Mouse (Mus musculus): Measurements from ENCODE around the gene Shank1.

Shank1 gene

DNA sequence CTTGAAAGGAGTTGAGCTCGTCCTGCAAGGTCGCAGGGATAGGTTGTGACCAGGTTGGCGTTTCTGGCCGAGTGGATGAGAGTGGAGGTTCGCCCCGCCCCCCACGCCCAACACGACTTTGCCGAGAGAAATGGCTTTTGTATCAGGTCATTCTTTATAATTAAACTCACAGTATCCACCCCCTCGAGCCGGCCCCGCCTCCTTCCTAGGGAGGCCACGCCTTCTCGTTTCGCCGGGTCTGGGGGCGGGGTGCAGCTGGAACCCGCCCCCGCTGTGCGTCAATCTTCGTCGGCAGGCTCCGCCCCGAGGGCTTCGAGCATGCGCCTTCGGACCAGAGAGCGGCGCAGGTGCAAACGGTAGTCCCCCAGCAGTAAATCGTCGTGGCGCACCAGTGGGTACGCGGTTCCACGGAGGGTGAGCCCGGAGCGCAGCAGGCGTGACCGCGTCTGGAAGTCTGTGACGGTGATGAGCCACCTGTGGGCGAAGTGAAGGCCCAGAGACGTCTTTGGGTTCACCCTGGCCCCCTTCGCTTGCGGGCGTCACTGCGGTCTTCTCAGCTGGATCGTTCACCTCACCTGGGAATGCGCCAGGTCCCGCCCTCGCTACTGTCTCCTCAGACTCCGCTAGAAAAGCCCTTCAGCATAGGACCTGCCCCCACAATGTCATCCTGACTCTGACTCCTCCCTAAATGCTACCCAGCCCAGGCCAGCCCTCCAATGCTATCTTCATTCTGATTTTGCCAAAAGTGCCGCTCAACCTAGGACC lies 50.0 kb downstream of the Shank1 start:
- H3K27me3 ChIP-seq (ENCODE audit: control insufficient read depth, insufficient read depth, low read length, poor library complexity, severe bottlenecking): peaks cover 2% of the 10 kb centered on the region; the same call in 1 of the 2 replicates
- no peaks in the 10 kb centered on the region for H3K36me3 ChIP-seq (ENCODE audit: control insufficient read depth, insufficient read depth, low read length, poor library complexity, severe bottlenecking)
- DNase-seq (ENCODE audit: low read depth, low spot score): peak; percentile 97

DNA sequence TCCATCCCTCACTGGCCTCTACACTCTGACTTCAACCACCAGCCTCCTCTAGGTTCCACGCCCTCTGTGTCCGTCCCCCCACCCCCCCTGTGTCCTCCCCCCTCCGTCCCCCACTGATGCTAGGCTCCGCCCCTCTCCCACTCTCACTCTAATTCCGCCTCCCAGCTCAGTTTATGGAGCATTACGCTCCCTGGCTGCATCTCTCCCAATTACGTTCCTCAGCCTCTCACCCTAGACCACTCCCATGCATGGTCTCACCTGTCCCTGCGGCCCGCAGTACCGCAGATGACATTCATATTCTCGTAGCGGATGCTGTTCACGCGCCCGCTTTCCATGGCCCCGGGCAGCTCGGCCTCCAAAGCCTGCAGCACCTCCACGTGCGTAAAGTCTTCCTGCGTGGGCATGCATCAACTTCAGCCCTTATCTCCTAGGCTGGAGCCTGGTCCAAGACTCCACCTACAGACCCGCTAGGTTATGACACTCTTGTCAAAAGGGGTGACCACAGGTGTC lies 50.8 kb downstream of the Shank1 start:
- peak; percentile 59 for DNase-seq (ENCODE audit: low read depth, low spot score)
- Histone ChIP-seq H3K27me3 (ENCODE audit: control insufficient read depth, insufficient read depth, low read length, poor library complexity, severe bottlenecking) (peaks cover under 1% of the 10 kb centered on the region; the same call in 1 of the 2 replicates), H3K36me3 (ENCODE audit: control insufficient read depth, insufficient read depth, low read length, poor library complexity, severe bottlenecking) (no peaks in the 10 kb centered on the region)

DNA sequence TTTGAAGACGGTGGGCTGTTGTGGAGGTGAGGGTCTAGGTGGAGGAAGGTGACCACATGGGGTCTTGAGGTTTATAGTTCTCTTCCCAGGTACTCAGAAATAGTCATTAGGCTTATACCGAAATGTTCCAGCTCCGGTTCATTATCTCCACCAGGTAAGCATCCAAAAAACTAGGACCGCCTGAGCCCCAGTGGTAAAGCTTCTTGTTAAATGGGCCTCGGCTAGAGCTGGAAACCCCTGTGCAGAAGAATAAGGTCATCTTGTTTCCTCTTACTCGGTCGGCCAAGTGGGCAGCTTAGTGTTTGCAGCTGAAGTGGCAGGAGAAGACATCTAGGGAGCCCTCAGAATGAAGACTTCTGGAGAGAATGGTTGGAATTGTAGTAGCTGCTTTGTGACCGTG lies 62.6 kb downstream of the Shank1 start:
- Histone ChIP-seq H3K27me3 (ENCODE audit: control insufficient read depth, insufficient read depth, low read length, poor library complexity, severe bottlenecking) (no peaks in the 10 kb centered on the region), H3K36me3 (ENCODE audit: control insufficient read depth, insufficient read depth, low read length, poor library complexity, severe bottlenecking) (no peaks in the 10 kb centered on the region)
- no peak for DNase-seq (ENCODE audit: low read depth, low spot score)

DNA sequence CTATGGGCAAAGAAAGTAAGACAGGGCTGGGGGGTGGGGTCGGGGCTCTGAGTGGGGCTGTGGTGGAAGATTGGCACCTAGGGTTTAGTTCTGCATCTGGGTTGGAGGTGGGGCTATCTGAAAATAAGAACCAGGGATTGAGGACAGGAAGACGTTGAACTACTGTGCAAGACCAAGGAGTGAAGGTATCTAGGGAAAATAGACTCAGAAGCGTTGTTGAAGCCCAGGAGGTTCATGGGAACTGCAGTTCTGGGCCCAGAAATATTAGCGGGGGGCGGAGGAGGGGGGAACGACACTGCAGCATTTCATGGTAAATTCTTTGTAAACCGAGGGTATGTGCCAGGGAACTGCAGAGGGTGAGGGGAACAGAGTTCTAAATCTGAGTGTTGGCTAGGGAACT lies 63.4 kb downstream of the Shank1 start:
- DNase-seq (ENCODE audit: low read depth, low spot score): no peak
- H3K27me3 ChIP-seq (ENCODE audit: control insufficient read depth, insufficient read depth, low read length, poor library complexity, severe bottlenecking): no peaks in the 10 kb centered on the region

DNA sequence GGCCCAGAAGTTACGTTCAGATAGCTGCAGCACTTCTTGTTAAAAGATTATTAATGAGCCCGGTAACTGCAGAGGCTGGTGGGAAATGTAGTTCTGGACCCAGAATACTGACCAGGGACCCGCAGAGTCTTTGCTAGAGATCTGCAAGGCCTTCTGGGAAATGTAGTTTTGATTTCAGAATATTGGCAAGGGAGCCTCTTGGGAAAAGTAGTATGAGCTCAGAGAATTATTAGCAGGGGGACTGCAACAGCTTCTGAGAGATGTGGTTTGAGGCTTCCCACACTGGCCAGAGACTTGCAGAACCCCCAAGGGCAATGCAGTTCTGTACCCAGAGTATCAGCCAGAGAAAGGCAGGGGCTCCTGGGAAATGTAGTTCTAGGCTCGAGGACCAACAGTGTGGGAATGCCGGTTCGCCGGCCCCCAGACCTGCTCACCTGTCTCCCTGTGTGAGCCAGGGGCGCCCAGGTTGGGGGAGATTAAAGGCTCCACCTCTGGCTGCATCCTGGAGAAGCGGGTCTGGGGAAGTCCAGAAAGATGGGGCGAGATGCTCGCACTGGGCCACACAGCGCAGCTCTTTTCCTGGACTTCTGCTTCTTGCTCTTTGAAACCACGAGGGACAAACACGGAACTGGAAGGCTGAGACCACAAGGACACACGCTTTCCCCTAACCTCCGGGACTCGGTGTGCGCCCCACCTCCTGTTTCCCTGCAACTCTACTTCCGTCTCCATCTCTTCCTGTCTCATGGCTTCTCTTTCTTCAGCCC lies 64.0 kb downstream of the Shank1 start:
- no peaks in the 10 kb centered on the region for H3K36me3 ChIP-seq (ENCODE audit: control insufficient read depth, insufficient read depth, low read length, poor library complexity, severe bottlenecking)
- no peaks in the 10 kb centered on the region for H3K27me3 ChIP-seq (ENCODE audit: control insufficient read depth, insufficient read depth, low read length, poor library complexity, severe bottlenecking)
- DNase-seq (ENCODE audit: low read depth, low spot score): peak; percentile 87

More for the DNA sequence above, 63.4 kb downstream of the Shank1 start:
- no peaks in the 10 kb centered on the region for H3K36me3 ChIP-seq (ENCODE audit: control insufficient read depth, insufficient read depth, low read length, poor library complexity, severe bottlenecking)

DNA sequence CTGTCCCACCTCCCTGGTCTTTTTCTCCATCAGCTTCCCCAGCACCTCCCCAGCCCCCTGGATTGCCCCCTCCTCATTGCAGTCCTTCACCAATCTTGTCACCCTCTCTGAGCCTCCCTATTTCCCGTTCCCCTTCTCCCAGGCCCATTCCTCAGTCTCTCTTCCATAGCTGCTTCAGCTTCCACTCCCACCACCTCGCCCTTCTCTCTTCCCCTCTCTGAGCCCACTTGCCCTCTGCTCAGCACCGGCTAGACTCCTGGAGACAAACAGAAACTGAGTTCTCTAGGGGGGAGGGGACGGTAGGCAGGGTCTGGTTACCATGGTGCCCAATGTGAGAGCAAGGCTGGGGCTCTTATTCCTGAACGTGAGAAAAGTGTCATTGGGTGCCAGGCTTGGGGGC lies 64.7 kb downstream of the Shank1 start:
- Histone ChIP-seq H3K36me3 (ENCODE audit: control insufficient read depth, insufficient read depth, low read length, poor library complexity, severe bottlenecking) (no peaks in the 10 kb centered on the region), H3K27me3 (ENCODE audit: control insufficient read depth, insufficient read depth, low read length, poor library complexity, severe bottlenecking) (no peaks in the 10 kb centered on the region)
- DNase-seq (ENCODE audit: low read depth, low spot score): peak; percentile 8

DNA sequence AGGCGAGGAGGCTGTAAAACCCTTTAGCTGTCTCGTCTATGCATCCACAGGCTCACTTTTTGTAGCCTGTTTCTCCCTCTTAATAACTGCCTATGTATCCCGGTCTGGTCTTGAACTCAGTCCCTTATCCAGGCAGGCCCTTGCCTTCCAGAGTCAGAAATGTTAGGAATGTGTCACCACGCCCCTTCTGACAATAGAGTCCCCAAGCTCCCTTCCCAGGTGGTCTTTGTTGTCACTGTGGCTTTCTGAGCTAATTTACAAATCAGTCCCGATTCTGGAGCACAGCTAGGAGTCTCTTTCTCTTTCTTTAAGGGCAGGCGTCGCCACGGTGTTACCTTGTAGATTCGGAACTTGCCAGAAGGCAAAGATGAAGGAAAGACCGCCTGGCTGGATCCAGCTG lies 65.2 kb downstream of the Shank1 start:
- no peak for DNase-seq (ENCODE audit: low read depth, low spot score)
- no peaks in the 10 kb centered on the region for H3K27me3 ChIP-seq (ENCODE audit: control insufficient read depth, insufficient read depth, low read length, poor library complexity, severe bottlenecking)

DNA sequence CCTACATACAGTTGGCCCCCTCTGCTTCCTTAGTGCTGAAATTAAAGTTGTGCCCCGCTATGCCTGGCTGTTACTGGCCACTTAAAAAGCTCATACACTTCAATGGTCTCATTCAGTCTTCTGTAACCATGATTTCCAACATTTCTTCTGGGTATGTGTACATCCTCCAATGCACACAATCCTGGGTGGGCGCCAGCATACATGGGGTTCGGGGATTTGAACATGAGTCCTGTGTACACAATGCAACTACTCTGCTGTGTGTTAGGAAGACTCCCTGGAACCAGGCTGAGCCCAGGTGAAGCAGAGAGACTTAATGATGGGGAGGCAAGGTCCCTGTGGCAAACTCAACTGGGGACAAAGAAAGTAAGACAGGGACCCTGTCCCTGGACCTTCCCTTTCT lies 65.7 kb downstream of the Shank1 start:
- DNase-seq (ENCODE audit: low read depth, low spot score): no peak
- Histone ChIP-seq H3K36me3 (ENCODE audit: control insufficient read depth, insufficient read depth, low read length, poor library complexity, severe bottlenecking) (no peaks in the 10 kb centered on the region), H3K27me3 (ENCODE audit: control insufficient read depth, insufficient read depth, low read length, poor library complexity, severe bottlenecking) (no peaks in the 10 kb centered on the region)

More for the DNA sequence above, 65.2 kb downstream of the Shank1 start:
- no peaks in the 10 kb centered on the region for H3K36me3 ChIP-seq (ENCODE audit: control insufficient read depth, insufficient read depth, low read length, poor library complexity, severe bottlenecking)

DNA sequence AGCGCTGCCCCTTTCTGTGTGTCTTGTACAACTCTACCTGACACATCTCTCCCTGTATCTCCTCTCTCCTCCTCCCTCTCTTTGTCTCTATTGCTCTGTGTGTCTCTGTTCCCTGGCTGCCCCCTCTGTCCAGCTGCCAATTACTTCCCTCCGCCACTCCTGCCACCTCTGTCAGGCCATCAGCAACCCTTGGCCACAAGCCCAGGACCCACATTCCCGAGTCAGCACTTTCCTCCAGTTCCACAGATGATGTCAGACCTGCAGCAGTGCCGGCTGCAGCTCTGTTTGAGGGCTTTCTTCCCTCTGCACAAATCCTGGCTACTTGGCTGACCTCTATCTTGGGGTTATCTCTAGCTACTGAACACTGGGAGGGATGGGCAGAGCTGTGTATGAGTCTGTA lies 68.2 kb downstream of the Shank1 start:
- no peaks in the 10 kb centered on the region for H3K36me3 ChIP-seq (ENCODE audit: control insufficient read depth, insufficient read depth, low read length, poor library complexity, severe bottlenecking)
- no peaks in the 10 kb centered on the region for H3K27me3 ChIP-seq (ENCODE audit: control insufficient read depth, insufficient read depth, low read length, poor library complexity, severe bottlenecking)
- DNase-seq (ENCODE audit: low read depth, low spot score): no peak

DNA sequence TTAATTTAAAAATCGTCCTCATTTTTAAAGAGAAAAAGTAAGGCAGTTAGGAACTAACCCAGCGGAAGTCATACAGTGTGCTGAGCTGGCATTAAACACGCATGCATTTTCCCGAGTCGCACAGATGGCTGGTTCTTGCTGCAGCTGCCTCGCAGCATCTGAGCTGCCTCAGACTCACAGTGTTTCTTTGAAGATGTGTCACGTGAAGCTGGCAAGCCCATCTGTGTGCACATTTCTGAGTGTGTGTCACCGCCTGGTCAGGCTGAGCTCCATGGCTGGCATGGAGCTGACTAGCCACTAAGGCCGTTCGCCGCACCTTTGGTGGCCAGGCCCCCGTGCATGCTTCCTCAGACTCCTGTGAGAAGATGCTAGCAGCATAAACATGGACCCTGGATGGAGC lies 72.5 kb downstream of the Shank1 start:
- no peaks in the 10 kb centered on the region for H3K36me3 ChIP-seq (ENCODE audit: control insufficient read depth, insufficient read depth, low read length, poor library complexity, severe bottlenecking)
- DNase-seq (ENCODE audit: low read depth, low spot score): no peak
- H3K27me3 ChIP-seq (ENCODE audit: control insufficient read depth, insufficient read depth, low read length, poor library complexity, severe bottlenecking): peaks cover 2% of the 10 kb centered on the region; the same call in 1 of the 2 replicates

DNA sequence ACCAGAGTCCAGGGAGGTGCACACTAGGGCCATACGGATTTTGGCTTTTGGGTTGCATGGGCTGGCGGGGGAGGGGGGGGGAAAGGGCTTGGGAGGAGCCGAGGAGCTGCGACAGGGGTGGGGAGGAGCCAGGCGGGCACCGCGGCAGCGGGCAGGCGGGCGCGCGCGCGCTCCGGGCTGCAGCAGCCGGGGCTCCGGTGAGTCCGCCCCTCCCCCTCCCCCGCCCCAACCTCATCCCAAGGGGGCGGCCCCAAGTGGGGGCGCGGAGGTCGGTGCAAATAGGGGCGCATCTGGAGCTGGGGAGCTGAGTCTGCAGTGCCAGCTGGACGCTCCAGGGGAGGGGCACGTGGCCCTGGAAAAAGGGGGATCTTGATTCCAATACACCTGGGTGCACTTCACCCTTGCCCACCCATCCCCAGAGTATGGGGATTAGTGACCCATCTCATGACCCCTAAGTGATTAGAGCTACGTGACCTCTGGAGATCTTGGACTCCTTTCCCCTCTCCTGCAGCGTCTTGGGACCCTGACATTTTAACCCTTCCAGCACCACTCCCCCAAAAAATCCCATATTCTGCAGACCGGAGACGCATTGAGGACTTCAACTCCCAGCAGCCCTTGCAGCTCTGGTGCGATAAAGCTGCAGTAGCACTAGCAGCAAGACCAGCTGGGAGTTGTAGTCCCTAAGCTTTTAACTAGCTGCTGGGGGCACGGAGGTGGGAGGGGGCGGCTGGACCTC lies 74.1 kb downstream of the Shank1 start, which contains the start of gene Syt3:
TSS of gene Syt3 (plus strand) at position 123 of the 736 bp plus-strand sequence.
- Histone ChIP-seq H3K27me3 (ENCODE audit: control insufficient read depth, insufficient read depth, low read length, poor library complexity, severe bottlenecking) (peaks cover 2% of the 10 kb centered on the region; the same call in 1 of the 2 replicates), H3K36me3 (ENCODE audit: control insufficient read depth, insufficient read depth, low read length, poor library complexity, severe bottlenecking) (no peaks in the 10 kb centered on the region)
- peak; percentile 49 for DNase-seq (ENCODE audit: low read depth, low spot score)

DNA sequence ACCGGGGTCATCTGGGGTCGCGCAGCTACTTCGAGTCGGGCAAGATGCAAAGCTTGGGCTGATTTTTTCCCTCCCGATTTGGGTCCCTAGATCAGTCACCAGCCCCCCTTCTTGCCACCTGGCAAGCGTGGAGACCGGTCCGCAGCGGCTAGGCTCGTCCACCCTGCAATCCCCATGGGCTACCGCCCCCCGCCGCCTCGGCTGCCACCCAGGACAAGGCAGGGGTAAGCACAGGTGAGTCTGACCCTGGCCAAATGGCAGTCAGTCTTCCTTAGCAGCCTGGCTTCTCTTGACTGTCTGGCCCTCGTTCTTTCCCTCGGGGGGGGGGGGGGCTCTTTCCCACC lies 74.6 kb downstream of the Shank1 start:
- DNase-seq (ENCODE audit: low read depth, low spot score): no peak
- Histone ChIP-seq H3K36me3 (ENCODE audit: control insufficient read depth, insufficient read depth, low read length, poor library complexity, severe bottlenecking) (no peaks in the 10 kb centered on the region), H3K27me3 (ENCODE audit: control insufficient read depth, insufficient read depth, low read length, poor library complexity, severe bottlenecking) (peaks cover 2% of the 10 kb centered on the region; the same call in 1 of the 2 replicates)

DNA sequence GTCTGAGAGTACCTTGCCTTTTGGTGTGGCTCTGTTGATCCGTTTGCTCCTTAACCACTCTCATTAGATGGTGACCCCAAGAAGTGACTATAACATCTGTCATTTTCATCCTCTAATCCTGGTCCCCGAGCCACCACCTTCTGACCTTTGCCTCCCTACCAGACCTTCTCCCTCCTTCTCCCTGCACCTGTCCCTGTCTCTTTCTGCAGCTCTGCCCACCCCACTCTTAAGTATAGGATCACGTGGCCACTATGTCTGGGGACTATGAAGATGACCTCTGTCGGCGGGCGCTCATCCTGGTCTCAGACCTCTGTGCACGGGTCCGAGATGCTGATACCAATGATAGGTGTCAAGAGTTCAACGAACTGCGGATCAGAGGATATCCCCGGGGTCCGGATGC lies 75.7 kb downstream of the Shank1 start, which contains the start of gene 1700008O03Rik:
TSS of gene 1700008O03Rik (minus strand) at position 101 of the 400 bp plus-strand sequence.
- no peak for DNase-seq (ENCODE audit: low read depth, low spot score)
- H3K27me3 ChIP-seq (ENCODE audit: control insufficient read depth, insufficient read depth, low read length, poor library complexity, severe bottlenecking): peaks cover 2% of the 10 kb centered on the region; the same call in 1 of the 2 replicates
- no peaks in the 10 kb centered on the region for H3K36me3 ChIP-seq (ENCODE audit: control insufficient read depth, insufficient read depth, low read length, poor library complexity, severe bottlenecking)

DNA sequence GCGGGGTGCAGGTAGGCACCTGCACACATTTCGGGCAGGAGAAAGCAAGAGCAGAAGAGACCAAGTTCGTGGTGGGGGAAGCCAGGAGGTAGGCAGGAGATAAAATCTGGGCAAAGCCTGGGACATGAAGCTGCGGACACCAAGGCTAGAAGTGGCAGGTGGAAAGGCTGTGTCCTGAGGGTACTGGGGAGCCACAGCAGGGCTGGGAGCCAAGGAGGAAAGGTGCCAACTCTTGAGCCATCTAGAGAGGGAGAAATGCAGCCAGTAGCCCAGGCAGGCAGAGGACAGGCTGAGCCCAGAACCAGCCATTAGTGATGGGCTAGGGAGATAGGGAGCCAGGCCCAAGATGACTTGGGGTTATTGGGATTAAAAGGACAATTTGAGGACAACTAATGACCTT lies 81.8 kb downstream of the Shank1 start:
- Histone ChIP-seq H3K36me3 (ENCODE audit: control insufficient read depth, insufficient read depth, low read length, poor library complexity, severe bottlenecking) (no peaks in the 10 kb centered on the region), H3K27me3 (ENCODE audit: control insufficient read depth, insufficient read depth, low read length, poor library complexity, severe bottlenecking) (no peaks in the 10 kb centered on the region)
- no peak for DNase-seq (ENCODE audit: low read depth, low spot score)
